Mouse (Mus musculus) v-Abl transformed pro-B cells (cell line): ENCODE data around the gene Rad54l.

ENCODE experiments used
- in situ Hi-C, 2 experiments: fragments of 400-800 bp; cut with MboI; formaldehyde crosslinking; loops; one replicate each; pipeline ENCODE4 v1.15.1; 2025; ENCODE audit not compliant: unreplicated experiment in 2 of 2

Gene Rad54l

DNA sequence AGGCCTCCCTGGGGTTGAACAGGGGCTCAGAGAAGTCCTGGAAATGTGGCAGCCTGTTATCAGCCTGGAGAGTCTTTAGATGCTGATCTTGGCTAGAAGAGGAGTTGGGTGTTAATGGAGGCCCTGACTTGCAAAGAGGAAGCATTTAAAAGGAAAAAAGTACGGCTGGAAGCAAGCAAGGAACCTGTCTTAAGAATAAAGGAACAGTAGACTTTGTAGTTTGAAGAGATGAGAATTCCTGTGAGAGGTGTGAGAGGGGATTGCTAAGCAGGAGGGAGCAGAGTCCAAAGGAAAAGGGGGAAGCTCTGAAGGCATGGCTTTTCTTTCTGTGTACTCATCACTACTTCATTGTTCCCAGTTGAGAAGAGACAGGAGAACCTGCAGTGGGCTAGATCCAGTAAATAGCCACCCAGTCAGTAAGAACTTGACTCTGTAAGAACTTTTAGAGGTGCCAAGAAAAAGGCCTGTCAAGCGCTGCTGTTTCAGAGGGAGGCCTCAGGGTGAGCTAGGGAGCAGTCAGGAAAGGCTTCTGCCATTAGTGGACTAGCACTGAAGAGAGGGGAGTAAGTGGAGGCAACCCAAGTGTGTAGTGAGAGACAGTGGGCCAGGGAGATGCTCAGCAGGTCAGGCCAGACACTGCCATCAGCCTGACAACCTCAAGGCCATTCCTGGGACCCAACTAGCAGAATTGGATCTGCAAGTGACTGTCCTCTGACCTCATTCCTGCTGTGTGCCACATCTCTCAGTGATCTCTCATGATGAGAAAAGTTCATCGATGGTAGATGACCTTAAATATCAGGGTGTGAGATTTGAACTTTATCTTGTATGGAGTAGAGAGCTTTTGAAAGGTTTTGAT lies 46.0 kb downstream of the Rad54l start:
- in situ Hi-C loops = loop anchor here in 1 of 2 experiments (10.0 kb wide), 1 partner anchor 173 kb away; no protein-coding TSS in a partner anchor

DNA sequence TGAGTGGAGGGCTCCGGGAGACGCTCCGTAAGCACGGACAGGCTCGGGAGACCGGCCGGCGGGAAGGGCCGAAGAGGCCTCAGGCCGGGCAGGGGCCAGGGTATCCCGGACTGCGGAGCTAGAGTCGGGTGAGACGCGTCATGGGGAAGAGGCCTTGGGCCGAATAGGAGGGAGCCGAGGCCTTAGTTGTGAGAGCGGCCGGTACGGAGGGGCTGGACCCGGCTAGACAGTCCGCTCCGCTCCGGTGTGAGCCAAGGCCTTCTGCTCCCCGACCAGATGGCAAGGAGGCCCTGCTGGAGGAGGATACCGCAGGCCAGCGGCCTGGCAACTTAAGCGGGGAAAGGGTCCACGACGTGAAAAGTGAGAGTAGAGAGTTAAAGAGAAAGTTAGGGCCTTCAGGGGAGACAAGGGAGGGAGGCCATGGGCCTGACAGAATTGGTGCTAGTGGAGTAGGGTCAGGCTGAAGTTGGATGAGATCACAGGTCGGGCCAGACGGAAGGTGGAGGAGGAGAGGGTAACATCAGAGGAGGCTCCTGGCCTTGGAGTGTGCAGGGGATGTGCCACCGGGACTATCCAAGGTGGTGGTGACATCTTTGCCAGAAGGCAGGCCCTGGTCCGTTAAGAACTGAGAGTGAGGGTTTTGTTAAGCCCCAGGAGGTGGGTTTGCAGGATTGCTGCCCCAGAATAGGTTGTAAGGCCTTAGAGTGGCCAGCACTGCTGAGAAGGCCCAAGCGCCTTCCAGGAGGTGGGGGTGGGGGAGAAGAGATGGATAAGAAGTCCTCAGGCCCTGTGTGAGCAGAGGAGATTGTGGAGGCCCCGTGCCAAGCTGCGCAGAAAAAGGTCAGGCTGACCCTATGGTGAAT lies 46.9 kb downstream of the Rad54l start:
- in situ Hi-C loops = loop anchor here in 1 of 2 experiments (10.0 kb wide), 1 partner anchor 172 kb away; no protein-coding TSS in a partner anchor

GRCm38 (mm10) chr4:116075631-116076368 lies 47.7 kb downstream of the Rad54l start:
- in situ Hi-C loops = loop anchor here in 1 of 2 experiments (10.0 kb wide), 1 partner anchor 171 kb away; no protein-coding TSS in a partner anchor

GRCm38 (mm10) chr4:116074861-116075620 lies 48.4 kb downstream of the Rad54l start, which contains the start of the genes Uqcrh and Lrrc41:
Gene Uqcrh (minus strand): TSS chr4:116075071.
Gene Lrrc41 (plus strand): TSS chr4:116075269.
- in situ Hi-C loops = loop anchor here in 1 of 2 experiments (10.0 to 25.0 kb wide), 2 partner anchors 170 to 338 kb away; partner anchors contain the start of gene Efcab14

DNA sequence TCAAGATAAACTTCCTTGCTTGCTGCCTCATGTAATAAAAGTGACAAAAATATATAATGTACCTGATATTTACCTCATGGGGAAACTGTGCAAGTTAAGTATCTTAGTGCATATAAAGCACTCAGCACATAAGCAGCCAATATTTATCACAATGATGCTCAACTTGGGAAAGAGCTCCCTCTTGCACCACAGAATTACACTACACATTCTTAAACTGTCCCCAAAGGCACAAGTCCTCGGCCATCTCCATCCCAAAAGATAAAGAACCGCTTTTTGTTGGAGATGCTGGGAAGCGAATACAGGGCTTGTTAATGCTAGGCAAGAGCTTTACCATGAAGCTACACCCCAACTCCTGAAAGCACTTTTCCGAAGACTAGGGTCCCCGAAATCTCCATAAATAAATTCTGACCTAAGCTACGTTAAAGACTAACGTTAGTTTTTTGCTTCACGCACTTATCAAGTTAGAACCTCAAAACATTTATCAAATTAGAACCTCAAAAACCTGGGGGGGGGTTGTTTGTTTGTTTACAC lies 49.3 kb downstream of the Rad54l start:
- in situ Hi-C loops = loop anchor here in 1 of 2 experiments (10.0 to 25.0 kb wide), 2 partner anchors 169 to 337 kb away; partner anchors contain the start of gene Efcab14

DNA sequence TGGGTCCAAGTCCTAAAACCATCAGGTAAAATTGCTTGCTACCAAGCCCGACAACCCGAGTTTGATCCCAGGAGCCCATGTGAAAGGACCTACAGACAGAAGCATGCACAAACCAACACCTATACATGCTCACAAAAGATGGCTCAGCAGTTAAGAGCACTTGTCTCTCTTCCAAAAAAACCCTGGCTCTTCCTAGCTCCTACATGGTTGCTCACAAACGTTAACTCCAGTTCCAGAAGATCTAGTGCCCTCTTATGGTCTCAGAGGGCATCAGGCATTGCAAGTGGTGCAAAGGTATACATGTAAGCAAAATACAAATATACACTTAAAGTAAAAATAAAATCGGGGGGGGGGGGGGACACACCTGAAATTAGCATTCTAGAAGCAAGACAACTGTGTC lies 50.3 kb downstream of the Rad54l start:
- in situ Hi-C loops = loop anchor here in 1 of 2 experiments (10.0 to 25.0 kb wide), 2 partner anchors 168 to 336 kb away; partner anchors contain the start of gene Efcab14

- in situ Hi-C loops = loop anchor here in 1 of 2 experiments (10.0 to 25.0 kb wide), 2 partner anchors 165 to 333 kb away; partner anchors contain the start of gene Efcab14
These were observed 53.4 kb downstream of the Rad54l start for GRCm38 (mm10) chr4:116070116-116070515.

GRCm38 (mm10) chr4:116063855-116064254 lies 59.6 kb downstream of the Rad54l start:
- in situ Hi-C loops = loop anchor here (10.0 to 25.0 kb wide), 2 partner anchors 327 to 329 kb away; partner anchors contain the start of gene Efcab14 (in 2 of the 2)

GRCm38 (mm10) chr4:116059012-116059726 lies 64.3 kb downstream of the Rad54l start:
- in situ Hi-C loops = loop anchor here in 1 of 2 experiments (25.0 kb wide), 1 partner anchor 322 kb away; the partner anchor contains the start of gene Efcab14

DNA sequence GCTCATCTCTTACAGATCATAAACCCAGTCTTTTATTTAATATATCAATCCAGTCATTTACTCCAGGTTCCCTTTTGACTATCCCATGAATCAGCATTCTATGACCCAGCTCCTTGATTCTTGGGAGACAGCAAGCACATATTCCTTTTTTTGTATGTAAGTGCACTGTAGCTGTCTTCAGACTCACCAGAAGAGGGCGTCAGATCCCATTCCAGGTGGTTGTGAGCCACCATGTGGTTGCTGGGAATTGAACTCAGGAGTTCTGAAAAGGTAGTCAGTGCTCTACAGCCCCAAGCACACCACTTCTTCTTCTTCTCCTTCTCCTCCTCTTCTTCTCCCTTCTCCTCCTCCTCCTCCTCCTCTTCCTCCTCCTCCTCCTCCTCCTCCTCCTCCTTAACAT lies 65.9 kb downstream of the Rad54l start:
- in situ Hi-C loops = loop anchor here in 1 of 2 experiments (25.0 kb wide), 1 partner anchor 320 kb away; the partner anchor contains the start of gene Efcab14

GRCm38 (mm10) chr4:116053399-116053961 lies 70.0 kb downstream of the Rad54l start, which contains the start of gene Nsun4:
Gene Nsun4 (minus strand): TSS chr4:116053876.
- in situ Hi-C loops = loop anchor here in 1 of 2 experiments (25.0 kb wide), 1 partner anchor 316 kb away; the partner anchor contains the start of gene Efcab14

GRCm38 (mm10) chr4:116052526-116053293 lies 70.8 kb downstream of the Rad54l start:
- in situ Hi-C loops = loop anchor here in 1 of 2 experiments (25.0 kb wide), 1 partner anchor 315 kb away; the partner anchor contains the start of gene Efcab14

- in situ Hi-C loops = loop anchor here in 1 of 2 experiments (10.0 kb wide), 1 partner anchor 144 kb away; no protein-coding TSS in a partner anchor
These were observed 74.3 kb downstream of the Rad54l start for GRCm38 (mm10) chr4:116049211-116049610.

DNA sequence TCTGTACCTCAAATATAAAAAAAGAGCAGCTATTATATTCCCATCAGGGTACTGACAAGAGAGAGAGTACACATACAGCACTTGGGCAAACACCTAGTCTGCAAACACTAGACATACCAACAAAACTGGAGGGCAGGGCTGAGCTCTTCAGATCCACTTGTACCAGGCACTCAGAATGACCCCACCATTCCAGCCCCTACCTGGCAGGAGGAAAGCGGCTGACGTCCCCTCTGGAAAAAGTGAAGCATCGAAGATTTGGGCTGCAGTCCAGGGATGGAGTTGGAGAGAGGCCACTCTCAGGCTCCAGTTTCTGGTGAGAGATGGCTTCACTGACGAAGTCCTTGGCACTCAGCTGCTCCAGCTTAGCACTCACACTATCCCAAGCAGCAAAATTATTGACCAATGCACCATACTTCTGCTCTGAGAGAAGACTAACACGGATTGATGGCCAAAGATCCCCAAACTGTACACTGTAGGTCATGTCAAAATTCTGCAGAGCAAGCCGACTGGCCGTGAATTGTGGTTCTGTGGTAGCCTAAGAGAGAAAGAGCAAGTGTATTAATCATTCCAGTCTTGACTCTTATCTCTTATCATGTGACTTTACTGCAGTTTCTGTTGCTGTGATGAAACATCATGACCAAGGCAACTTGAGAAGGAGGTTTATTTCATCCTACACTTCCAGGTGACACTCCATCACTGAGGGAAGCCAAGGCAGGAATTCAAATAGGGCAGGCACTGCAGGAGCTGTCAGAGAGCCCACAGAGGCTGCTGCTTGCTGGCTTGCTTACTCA lies 75.2 kb downstream of the Rad54l start:
- in situ Hi-C loops = loop anchor here in 1 of 2 experiments (10.0 kb wide), 1 partner anchor 144 kb away; no protein-coding TSS in a partner anchor

GRCm38 (mm10) chr4:116047681-116048080 lies 75.8 kb downstream of the Rad54l start:
- in situ Hi-C loops = loop anchor here in 1 of 2 experiments (10.0 kb wide), 1 partner anchor 143 kb away; no protein-coding TSS in a partner anchor
